Mouse (Mus musculus): ENCODE measurements around the gene Arid3b. TPM values are rescaled to one million over a fixed set of nuclear protein-coding genes. Genes with fewer than 3 reads are reported as not detected.

Arid3b gene
- polyA plus RNA-seq, 1 experiment = 70.3 TPM

DNA sequence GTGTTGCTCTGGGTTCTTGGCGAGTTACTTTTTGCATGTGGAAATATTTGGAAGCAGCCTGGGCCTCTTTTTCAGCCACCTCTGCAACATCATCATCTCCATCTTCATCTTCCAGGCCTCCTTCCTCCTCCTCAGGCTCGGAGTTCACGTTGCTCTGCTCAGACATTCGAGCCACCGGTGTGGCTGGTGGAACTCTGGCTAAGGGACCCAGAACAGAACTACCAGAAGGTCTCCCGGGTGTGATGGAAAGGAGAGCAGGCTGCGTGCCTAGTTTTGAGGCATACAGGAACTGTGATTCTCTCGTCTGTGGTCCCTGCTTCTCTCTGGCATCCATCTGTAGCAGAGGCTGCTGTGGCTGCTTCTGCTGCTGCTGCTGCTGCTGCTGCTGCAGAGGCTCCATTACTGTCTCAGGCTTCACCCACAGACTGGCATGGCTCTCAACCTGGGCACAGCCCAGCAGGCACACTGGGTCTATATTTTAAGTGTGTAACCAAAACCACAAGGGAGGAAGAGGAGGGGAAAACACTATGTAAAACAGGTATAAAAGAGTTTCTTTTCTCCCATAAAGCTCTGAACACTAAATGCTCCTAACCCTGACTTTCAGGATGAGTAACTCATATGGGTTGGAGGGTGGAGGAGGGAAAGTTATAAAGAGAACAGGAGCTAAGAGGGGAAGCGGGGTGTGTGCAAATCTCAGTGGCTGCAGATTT, 2.7 kb downstream of the Arid3b start:
- Histone ChIP-seq H3K4me3 (ENCODE audit: control insufficient read depth, insufficient read depth, low read length) (no peak overlapping the region), H3K27me3 (ENCODE audit: control insufficient read depth, insufficient read depth, low read length) (no peaks in the 10 kb centered on the region), H3K4me1 (replicated peaks; ENCODE audit: control insufficient read depth, insufficient read depth, low read length) (peaks cover 34% of the 10 kb centered on the region), H3K36me3 (ENCODE audit: control insufficient read depth, insufficient read depth, low read length) (0 out of 2 replicates have a peak, but pooled peaks cover 6% of the 10 kb centered on the region), H3K27ac (ENCODE audit: control insufficient read depth, insufficient read depth, low read length) (no peak overlapping the region)
- TF ChIP-seq POLR2A (IDR thresholded peaks at IDR 0.05; ENCODE audit: control insufficient read depth, extremely low read depth, insufficient read depth, low read length, poor library complexity) = no peak
- TF ChIP-seq CTCF (IDR thresholded peaks at IDR 0.05; ENCODE audit: borderline replicate concordance, control insufficient read depth, extremely low read depth, insufficient read depth, low read length, poor library complexity) = no peak
- 70% methylated on average over 9 of the region's 9 CpGs for WGBS
- DNase-seq = no peak

DNA sequence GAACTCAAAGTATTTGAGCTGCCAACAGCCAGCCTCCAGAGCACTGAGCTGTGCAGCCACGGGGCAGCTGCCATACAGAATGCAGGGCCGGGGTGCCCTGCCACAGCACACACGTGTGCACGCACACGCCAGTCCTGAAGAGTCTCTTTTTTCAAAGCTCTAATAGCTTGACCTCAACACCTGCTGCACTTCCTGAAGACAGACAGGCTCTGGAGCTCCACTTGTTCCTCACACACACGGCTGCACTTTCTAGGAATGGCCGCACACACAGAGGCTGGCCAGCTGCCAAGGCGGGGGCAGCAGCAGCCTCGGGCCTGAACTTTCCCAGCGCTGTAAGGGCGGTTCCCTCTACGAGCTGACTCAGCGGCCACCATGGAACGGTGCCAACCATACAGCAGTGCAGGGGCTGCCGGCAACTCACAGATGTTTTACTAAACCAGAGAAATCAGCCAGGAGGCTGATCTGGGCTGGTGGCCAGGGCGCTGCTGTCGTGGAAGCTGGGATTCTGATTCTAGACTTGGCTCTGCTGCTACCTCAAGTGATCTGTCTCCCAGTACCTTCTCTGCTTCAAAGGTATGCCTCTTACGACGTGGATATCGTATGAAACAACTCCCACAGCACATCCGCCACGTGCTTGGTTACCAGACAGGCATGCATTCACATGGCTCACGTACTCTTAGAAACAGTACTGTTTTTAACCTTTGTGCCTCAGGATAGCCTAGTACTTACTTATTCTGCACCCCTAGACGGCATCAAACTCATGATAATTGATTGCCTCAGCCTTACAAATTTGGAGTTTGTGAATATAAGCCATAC, 5.1 kb downstream of the Arid3b start:
- 5% methylated on average over 24 of the region's 24 CpGs for WGBS
- peaks cover 10% of the 10 kb centered on the region; the same call in 1 of the 2 replicates for H3K36me3 ChIP-seq (ENCODE audit: control insufficient read depth, insufficient read depth, low read length)
- peaks cover 40% of the 10 kb centered on the region for H3K4me1 ChIP-seq (replicated peaks; ENCODE audit: control insufficient read depth, insufficient read depth, low read length)
- H3K4me3 ChIP-seq (ENCODE audit: control insufficient read depth, insufficient read depth, low read length) = peak overlapping the region; percentile 23
- TF ChIP-seq POLR2A (IDR thresholded peaks at IDR 0.05; ENCODE audit: control insufficient read depth, extremely low read depth, insufficient read depth, low read length, poor library complexity) (no peak), CTCF (IDR thresholded peaks at IDR 0.05; ENCODE audit: borderline replicate concordance, control insufficient read depth, extremely low read depth, insufficient read depth, low read length, poor library complexity) (peak; percentile 23; the same call in 1 of the 2 replicates)
- no peaks in the 10 kb centered on the region for H3K27me3 ChIP-seq (ENCODE audit: control insufficient read depth, insufficient read depth, low read length)
- DNase-seq = peak; percentile 79
- no peak overlapping the region for H3K27ac ChIP-seq (ENCODE audit: control insufficient read depth, insufficient read depth, low read length)

DNA sequence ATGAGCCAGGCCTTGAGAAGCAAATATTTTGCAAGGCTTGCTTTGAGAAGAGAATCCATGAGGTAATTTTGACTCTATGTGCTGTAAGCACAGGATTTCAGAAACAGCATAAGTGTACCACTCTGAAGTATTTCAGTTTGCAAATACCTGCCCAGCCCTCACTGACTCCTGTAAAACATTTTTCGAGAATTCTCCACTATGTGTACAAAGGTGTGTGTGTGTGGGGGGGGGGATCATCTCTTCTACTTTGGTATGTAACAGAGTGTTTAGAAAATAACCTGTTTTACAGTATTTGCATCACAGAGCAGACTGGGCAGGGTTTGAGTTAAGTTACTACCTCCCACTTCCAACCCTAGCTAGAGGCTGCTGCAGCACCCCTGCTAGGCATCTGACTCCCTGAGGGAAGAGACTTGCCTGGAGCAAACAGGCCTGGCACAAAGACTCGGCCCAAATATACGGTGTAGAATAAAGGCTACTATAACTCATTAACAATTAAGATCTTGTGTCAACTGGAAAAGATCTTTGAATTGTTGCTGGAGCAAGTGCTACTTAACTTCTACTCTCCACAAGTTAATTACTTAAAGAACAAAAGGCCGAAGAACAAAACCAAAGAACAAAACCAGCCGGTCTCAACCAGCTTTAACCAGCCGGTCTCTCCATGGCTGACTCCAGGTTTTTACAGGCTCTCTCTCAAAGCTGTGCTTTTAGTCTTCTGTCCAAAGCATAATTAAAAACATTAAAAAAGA, 6.6 kb downstream of the Arid3b start:
- TF ChIP-seq POLR2A (IDR thresholded peaks at IDR 0.05; ENCODE audit: control insufficient read depth, extremely low read depth, insufficient read depth, low read length, poor library complexity) (no peak), CTCF (IDR thresholded peaks at IDR 0.05; ENCODE audit: borderline replicate concordance, control insufficient read depth, extremely low read depth, insufficient read depth, low read length, poor library complexity) (no peak)
- DNase-seq = no peak
- no peak overlapping the region for H3K27ac ChIP-seq (ENCODE audit: control insufficient read depth, insufficient read depth, low read length)
- 94% methylated on average over 6 of the region's 6 CpGs for WGBS
- no peaks in the 10 kb centered on the region for H3K27me3 ChIP-seq (ENCODE audit: control insufficient read depth, insufficient read depth, low read length)
- H3K4me3 ChIP-seq (ENCODE audit: control insufficient read depth, insufficient read depth, low read length) = no peak overlapping the region
- peaks cover 16% of the 10 kb centered on the region; the same call in 1 of the 2 replicates for H3K36me3 ChIP-seq (ENCODE audit: control insufficient read depth, insufficient read depth, low read length)
- peaks cover 37% of the 10 kb centered on the region for H3K4me1 ChIP-seq (replicated peaks; ENCODE audit: control insufficient read depth, insufficient read depth, low read length)

DNA sequence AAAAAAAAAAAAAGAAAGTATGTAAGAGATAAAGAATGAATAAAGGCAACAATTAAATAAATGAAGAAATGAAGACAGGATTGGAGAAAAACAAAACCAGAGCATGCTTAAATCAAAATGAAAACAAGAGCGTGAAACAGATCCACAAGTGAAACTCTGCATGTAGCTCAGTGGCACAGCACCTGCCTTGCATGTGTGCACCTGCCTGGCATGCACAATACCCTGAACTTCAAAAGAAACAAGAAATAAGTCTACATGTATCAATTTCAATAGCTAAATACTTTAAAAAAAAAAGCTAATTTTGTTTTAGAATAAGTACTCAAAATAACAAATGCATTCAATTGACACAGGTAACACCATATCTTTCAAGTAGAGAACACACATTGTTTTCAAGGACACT, 13.2 kb downstream of the Arid3b start:
- H3K4me3 ChIP-seq (ENCODE audit: control insufficient read depth, insufficient read depth, low read length) = no peak overlapping the region
- peaks cover 10% of the 10 kb centered on the region; the same call in 1 of the 2 replicates for H3K36me3 ChIP-seq (ENCODE audit: control insufficient read depth, insufficient read depth, low read length)
- H3K4me1 ChIP-seq (replicated peaks; ENCODE audit: control insufficient read depth, insufficient read depth, low read length) = peaks cover 24% of the 10 kb centered on the region
- no peak overlapping the region for H3K27ac ChIP-seq (ENCODE audit: control insufficient read depth, insufficient read depth, low read length)
- no peaks in the 10 kb centered on the region for H3K27me3 ChIP-seq (ENCODE audit: control insufficient read depth, insufficient read depth, low read length)
- WGBS = 78% methylated on average over 1 of the region's 1 CpGs
- TF ChIP-seq POLR2A (IDR thresholded peaks at IDR 0.05; ENCODE audit: control insufficient read depth, extremely low read depth, insufficient read depth, low read length, poor library complexity) (no peak), CTCF (IDR thresholded peaks at IDR 0.05; ENCODE audit: borderline replicate concordance, control insufficient read depth, extremely low read depth, insufficient read depth, low read length, poor library complexity) (no peak)
- DNase-seq = no peak

DNA sequence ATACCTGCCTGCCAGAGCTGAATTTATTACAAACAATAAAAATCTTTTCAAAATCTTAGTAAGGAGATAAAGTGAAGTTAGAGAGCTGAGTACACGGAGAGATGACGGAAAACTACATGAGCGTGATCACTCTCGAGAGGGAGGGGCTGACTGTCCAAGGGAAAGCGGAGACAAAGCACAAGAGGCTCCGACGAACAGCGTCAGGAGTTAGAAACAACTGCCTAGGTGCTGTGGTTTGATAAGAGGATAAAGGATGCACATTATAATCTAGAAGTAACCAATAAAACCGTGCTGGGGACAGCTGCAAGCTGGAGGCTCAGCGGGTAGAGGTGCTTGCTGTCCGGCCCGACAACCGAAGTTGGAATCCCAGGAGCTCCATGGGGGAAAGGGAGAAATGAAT, 13.8 kb downstream of the Arid3b start:
- no peak for TF ChIP-seq POLR2A (IDR thresholded peaks at IDR 0.05; ENCODE audit: control insufficient read depth, extremely low read depth, insufficient read depth, low read length, poor library complexity)
- TF ChIP-seq CTCF (IDR thresholded peaks at IDR 0.05; ENCODE audit: borderline replicate concordance, control insufficient read depth, extremely low read depth, insufficient read depth, low read length, poor library complexity) = no peak
- Histone ChIP-seq H3K27ac (ENCODE audit: control insufficient read depth, insufficient read depth, low read length) (no peak overlapping the region), H3K4me1 (replicated peaks; ENCODE audit: control insufficient read depth, insufficient read depth, low read length) (peaks cover 27% of the 10 kb centered on the region), H3K4me3 (ENCODE audit: control insufficient read depth, insufficient read depth, low read length) (no peak overlapping the region), H3K36me3 (ENCODE audit: control insufficient read depth, insufficient read depth, low read length) (peaks cover 10% of the 10 kb centered on the region; the same call in 1 of the 2 replicates), H3K27me3 (ENCODE audit: control insufficient read depth, insufficient read depth, low read length) (no peaks in the 10 kb centered on the region)
- WGBS = 90% methylated on average over 13 of the region's 13 CpGs
- DNase-seq = no peak
